Mouse (Mus musculus) liver, embryonic 11.5 days (tissue): ENCODE measurements at regions not wholly inside any gene's neighbourhood (a gene's known extent, or its start where the extent isn't known, plus 50 kb on each side); places are given as distances from the start of the nearest gene placed in this dataset.

ENCODE experiments used
- ATAC-seq: fragments of 200-750 bp; cut with Nextera tagmentation; replicated peaks from 2 replicates; pipeline ENCODE4 v1.8.0; 2017; ENCODE audit warnings: moderate number of reproducible peaks, mild to moderate bottlenecking, moderate TSS enrichment, moderate library complexity; ENCODE audit not compliant: low FRiP score
- DNase-seq: peaks from one replicate; pipeline ENCODE4 v3.0.0-alpha.2; 2017; ENCODE audit warnings: low spot score
- H3K27ac ChIP-seq: fragments of 300-500 bp; sonication (generic); 2 replicates; pipeline ENCODE4 v1.5.1; 2014; ENCODE audit warnings: mild to moderate bottlenecking, low read depth, low read length, control low read depth
- H3K27me3 ChIP-seq: fragments of 300-500 bp; sonication (generic); replicated peaks from 2 replicates; pipeline ENCODE4 v1.6.1; 2014; ENCODE audit warnings: low read length, mixed read lengths; ENCODE audit not compliant: control insufficient read depth, insufficient read depth
- H3K36me3 ChIP-seq: fragments of 300-500 bp; sonication (generic); 2 replicates; pipeline ENCODE4 v1.6.1; 2014; ENCODE audit warnings: mild to moderate bottlenecking, low read length, moderate library complexity, mixed read lengths; ENCODE audit not compliant: control insufficient read depth, insufficient read depth
- H3K4me1 ChIP-seq: fragments of 300-500 bp; sonication (generic); replicated peaks from 2 replicates; pipeline ENCODE4 v1.6.1; 2014; ENCODE audit warnings: low read length, mixed read lengths; ENCODE audit not compliant: control insufficient read depth, insufficient read depth
- H3K4me2 ChIP-seq: fragments of 300-500 bp; sonication (generic); 2 replicates; pipeline ENCODE4 v1.6.1; 2014; ENCODE audit warnings: mild to moderate bottlenecking, control low read depth, moderate library complexity
- H3K4me3 ChIP-seq: fragments of 300-500 bp; sonication (generic); 2 replicates; pipeline ENCODE4 v1.5.1; 2014; ENCODE audit warnings: low read depth, low read length, control low read depth
- H3K9ac ChIP-seq: fragments of 300-500 bp; sonication (generic); 2 replicates; pipeline ENCODE4 v1.6.1; 2014; ENCODE audit warnings: low read depth, low read length, control low read depth
- H3K9me3 ChIP-seq: fragments of 300-500 bp; sonication (generic); 2 replicates; pipeline ENCODE4 v1.6.1; 2016; ENCODE audit warnings: low read length, inconsistent platforms, mixed read lengths; ENCODE audit not compliant: control insufficient read depth
- WGBS: fragments of 180-500 bp; shearing (Covaris S2); extraction: QIAGEN DNeasy Blood & Tissue Kit; methylation state at CpG from one replicate; pipeline ENCODE4 v1.1.7; 2014; 5-methylcytosine and 5-hydroxymethylcytosine counted together

DNA sequence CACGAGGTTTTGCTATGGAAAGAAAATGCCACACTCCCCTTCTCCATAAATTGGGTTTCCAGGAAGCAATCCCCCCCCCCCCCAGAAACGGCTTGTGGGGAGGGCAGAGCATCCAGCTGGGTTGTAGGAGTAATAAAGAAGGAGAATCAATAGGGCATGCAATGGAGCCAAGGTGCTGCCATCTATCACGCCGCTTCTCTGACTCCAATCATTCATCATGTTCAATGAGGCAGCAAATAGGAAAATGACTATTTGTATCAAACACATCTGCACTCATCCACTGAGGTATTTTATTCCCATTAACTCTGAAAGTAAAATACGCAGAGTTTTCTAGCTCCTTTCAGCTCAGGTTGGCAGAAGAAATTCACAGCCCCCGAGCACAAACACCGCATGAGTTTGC, 103.5 kb upstream of the Tbca start:
- DNase-seq (no peak), ATAC-seq (no peak)
- no peak overlapping the region for H3K27ac ChIP-seq
- no peaks in the 10 kb centered on the region for H3K36me3 ChIP-seq
- H3K4me2 ChIP-seq = no peak overlapping the region
- H3K9ac ChIP-seq = no peak overlapping the region
- no peak overlapping the region for H3K4me3 ChIP-seq
- WGBS = 74% methylated on average over 7 of the region's 7 CpGs
- H3K27me3 ChIP-seq = 0 out of 2 replicates have a peak, but pooled peaks cover 7% of the 10 kb centered on the region
- H3K9me3 ChIP-seq = no peaks in the 10 kb centered on the region
- H3K4me1 ChIP-seq = no peaks in the 10 kb centered on the region

DNA sequence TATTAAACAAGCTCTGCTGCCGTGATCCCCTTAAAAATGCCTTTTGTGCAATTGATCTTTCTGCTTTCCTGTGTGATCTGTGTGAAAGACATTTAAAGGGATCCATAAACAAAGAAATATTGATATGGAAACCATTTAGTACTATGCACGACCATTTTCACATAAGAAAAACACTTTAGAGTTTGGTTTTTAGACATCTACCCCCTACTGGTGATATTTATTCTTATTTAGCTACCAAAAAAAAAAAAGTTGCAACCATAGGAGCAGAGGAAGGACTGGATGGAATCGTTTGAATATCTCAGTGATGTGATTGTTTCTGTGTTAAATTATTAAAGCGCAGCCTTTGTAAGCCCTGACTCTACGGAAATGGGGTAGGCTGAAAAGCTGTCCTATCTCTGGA, 101.4 kb upstream of the Tbca start:
- 76% methylated on average over 5 of the region's 5 CpGs for WGBS
- DNase-seq (no peak), ATAC-seq (no peak)
- no peaks in the 10 kb centered on the region for H3K36me3 ChIP-seq
- H3K4me2 ChIP-seq = no peak overlapping the region
- H3K27ac ChIP-seq = no peak overlapping the region
- H3K4me3 ChIP-seq = no peak overlapping the region
- H3K27me3 ChIP-seq = 0 out of 2 replicates have a peak, but pooled peaks cover 4% of the 10 kb centered on the region
- no peak overlapping the region for H3K9ac ChIP-seq
- no peaks in the 10 kb centered on the region for H3K9me3 ChIP-seq
- H3K4me1 ChIP-seq = no peaks in the 10 kb centered on the region

DNA sequence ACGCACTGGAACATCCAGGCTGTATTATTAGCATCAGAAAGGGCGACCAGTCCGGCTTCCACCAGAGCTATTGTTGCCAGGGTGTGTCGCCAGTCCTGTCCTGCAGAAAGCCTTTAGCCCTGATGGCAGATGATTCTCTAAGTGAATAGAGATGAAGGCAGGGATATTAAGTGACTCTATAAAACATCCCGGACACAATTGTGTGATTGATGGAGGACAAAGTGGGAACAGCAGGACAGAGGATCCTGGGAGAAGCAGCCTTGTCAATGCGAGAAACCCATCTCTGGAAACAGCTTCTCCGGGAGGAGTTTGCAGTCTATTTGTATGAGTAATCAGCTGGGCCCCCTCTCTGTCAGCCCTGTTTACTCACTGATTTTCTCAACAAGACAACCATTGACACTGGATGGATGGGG, 82.1 kb upstream of the Tbca start:
- Histone ChIP-seq H3K27me3 (peaks cover 94% of the 10 kb centered on the region), H3K4me1 (peaks cover 4% of the 10 kb centered on the region), H3K9ac (no peak overlapping the region), H3K4me3 (no peak overlapping the region), H3K36me3 (no peaks in the 10 kb centered on the region), H3K9me3 (no peaks in the 10 kb centered on the region), H3K27ac (no peak overlapping the region), H3K4me2 (no peak overlapping the region)
- no peak for ATAC-seq
- no peak for DNase-seq
- 6% methylated on average over 7 of the region's 7 CpGs for WGBS

DNA sequence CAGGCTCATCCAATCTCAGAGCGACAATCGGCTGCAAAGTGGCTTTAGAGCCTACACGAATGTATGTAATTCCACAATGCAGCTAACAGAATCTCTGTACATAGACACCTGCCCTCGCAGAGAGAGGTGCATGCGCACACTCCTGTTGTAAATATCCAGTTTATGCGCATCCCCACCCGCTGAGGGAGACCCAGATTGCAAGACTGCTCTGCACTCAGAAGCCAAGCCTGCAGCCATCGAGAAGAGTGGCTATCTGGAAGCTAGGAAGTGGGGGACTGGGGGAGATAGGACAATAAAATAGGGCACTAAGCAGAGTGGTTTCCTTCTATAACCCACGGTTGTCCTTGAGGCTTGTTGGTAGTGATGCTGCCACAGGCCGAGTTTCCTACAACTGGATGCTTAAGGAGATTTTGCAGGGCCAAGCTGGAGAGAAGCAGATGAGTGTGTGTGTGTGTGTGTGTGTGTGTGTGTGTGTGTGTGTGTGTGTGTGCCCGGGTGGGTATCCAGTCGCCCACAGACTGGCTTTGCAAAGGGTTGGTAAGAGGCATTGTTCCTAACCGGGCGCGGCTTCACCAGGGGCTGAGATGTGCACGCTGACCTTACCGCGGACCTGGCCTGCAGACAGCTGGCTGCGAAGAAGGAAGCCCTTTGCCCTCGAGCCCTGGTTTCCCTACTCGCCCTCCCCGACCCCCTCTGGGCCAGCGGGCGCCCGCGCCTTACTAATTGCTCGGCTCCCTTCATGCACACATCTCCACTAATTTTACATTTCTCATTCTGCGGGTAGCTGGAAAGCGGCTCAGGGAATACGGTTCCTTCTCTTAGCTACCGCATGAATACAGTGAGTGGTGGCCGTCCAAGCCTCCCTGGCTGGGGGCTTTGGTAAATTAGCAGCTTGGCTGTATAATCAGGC, 81.1 kb upstream of the Tbca start:
- peak; percentile 39 for DNase-seq
- no peak for ATAC-seq
- H3K4me2 ChIP-seq = no peak overlapping the region
- H3K9me3 ChIP-seq = no peaks in the 10 kb centered on the region
- H3K36me3 ChIP-seq = no peaks in the 10 kb centered on the region
- H3K4me1 ChIP-seq = peaks cover 4% of the 10 kb centered on the region
- no peak overlapping the region for H3K4me3 ChIP-seq
- no peak overlapping the region for H3K27ac ChIP-seq
- H3K27me3 ChIP-seq = peaks cover 92% of the 10 kb centered on the region
- 6% methylated on average over 32 of the region's 32 CpGs for WGBS
- H3K9ac ChIP-seq = no peak overlapping the region

DNA sequence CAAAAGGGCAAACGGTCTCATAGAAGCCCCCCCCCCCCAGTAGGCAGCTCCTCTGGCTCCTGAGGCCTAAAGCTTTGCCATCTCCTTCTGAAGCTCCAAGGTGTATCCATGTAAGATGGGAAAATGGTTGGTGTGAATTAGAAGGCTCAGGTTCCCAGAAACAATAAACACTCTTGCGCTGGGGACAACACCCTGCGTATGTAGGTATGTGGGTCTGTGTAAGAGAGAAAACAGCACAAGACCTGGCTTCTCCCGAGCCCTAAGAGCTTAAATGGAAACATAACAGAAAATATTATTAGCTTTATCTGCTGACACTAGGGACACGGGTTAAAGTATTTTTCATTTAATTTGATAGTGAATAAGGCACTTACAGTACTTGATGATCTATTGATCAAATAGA, 79.9 kb upstream of the Tbca start:
- no peak for DNase-seq
- Histone ChIP-seq H3K4me3 (no peak overlapping the region), H3K27ac (no peak overlapping the region), H3K9ac (no peak overlapping the region), H3K9me3 (no peaks in the 10 kb centered on the region), H3K4me1 (peaks cover 4% of the 10 kb centered on the region), H3K27me3 (peaks cover 89% of the 10 kb centered on the region), H3K36me3 (no peaks in the 10 kb centered on the region), H3K4me2 (no peak overlapping the region)
- 32% methylated on average over 5 of the region's 5 CpGs for WGBS
- no peak for ATAC-seq

DNA sequence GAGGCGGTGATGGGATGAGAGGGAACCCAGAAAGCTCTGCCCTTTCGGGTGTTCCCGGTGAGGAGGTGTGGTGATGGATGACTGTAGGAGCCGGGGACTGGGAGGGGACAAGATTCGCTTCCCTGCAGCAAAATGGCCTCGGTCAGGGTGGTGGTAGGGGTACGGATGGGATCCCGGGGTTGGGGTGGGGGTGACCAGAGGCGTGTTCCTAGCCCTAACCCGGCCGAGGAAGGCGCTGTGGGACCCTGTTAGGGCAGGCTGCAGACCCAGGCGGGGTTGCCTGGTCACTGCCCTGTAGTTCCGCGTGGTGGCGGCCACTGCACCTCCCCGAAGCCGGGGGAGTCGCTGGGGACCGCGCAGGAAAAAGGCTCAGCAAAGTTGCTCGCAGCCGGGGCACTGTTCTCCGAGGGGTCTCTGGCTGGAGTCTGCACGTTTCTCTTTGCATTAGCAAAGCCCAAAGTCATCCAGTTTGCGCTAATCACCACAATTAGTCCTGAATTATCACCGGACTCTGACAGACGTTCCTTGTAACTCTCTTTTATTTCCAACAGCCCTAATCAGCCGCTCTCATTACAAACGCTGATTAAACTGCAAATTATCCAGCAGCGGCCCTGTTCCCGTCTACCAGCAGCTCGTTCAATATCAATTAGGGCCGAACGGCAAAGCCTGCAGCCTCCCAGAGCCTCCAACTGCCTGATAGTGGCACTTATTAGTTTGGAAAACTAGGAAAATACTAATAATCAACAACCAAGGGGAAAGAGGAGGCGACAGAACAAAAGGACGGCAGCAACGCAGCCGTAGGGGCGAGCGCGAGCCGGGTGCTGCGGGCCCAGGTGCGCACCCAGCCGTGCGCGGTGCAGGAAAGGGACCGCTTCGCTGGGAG, 78.8 kb upstream of the Tbca start:
- peaks cover 84% of the 10 kb centered on the region for H3K27me3 ChIP-seq
- H3K4me1 ChIP-seq = peaks cover 4% of the 10 kb centered on the region
- no peaks in the 10 kb centered on the region for H3K36me3 ChIP-seq
- no peak overlapping the region for H3K9ac ChIP-seq
- WGBS = 1% methylated on average over 50 of the region's 50 CpGs
- peak overlapping the region; percentile 32 for H3K4me3 ChIP-seq
- DNase-seq (peak; percentile 58), ATAC-seq (no peak; the same call in 1 of the 2 replicates)
- H3K9me3 ChIP-seq = no peaks in the 10 kb centered on the region
- peak overlapping the region; percentile 60 for H3K4me2 ChIP-seq
- H3K27ac ChIP-seq = no peak overlapping the region

DNA sequence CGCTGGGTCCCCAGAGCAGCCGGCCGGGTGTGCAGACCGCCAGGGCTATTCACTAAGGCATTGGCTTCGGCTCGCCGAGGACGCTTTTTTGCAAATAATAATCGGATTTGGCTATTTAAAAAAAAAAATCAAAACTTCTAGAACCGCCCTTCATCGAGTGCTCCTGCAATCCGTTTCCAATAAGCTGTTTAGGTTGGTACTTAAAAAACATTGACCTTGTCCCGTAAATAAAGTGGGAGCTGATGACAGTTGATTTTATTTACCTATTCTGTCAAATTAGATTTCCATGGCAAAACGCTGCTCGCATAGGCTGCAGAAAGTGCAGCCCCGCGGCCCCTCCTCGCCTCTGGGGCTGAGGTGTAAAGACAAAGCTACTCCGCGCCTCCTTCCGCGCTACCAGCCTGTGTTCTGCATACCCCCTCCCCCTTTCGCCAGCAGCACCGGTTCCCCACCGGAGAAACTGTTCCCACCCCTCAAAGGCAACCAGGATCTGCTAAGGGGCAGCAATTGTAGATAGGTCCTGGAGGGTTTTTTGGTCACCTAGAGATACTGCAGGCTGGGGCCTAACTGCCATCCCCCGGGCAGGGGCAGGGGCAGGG, 78.0 kb upstream of the Tbca start:
- H3K9me3 ChIP-seq = no peaks in the 10 kb centered on the region
- ATAC-seq (no peak), DNase-seq (no peak)
- H3K27ac ChIP-seq = no peak overlapping the region
- H3K36me3 ChIP-seq = no peaks in the 10 kb centered on the region
- peaks cover 4% of the 10 kb centered on the region for H3K4me1 ChIP-seq
- 1% methylated on average over 26 of the region's 26 CpGs for WGBS
- H3K27me3 ChIP-seq = peaks cover 77% of the 10 kb centered on the region
- H3K9ac ChIP-seq = no peak overlapping the region
- H3K4me3 ChIP-seq = peak overlapping the region; percentile 32
- H3K4me2 ChIP-seq = peak overlapping the region; percentile 60

DNA sequence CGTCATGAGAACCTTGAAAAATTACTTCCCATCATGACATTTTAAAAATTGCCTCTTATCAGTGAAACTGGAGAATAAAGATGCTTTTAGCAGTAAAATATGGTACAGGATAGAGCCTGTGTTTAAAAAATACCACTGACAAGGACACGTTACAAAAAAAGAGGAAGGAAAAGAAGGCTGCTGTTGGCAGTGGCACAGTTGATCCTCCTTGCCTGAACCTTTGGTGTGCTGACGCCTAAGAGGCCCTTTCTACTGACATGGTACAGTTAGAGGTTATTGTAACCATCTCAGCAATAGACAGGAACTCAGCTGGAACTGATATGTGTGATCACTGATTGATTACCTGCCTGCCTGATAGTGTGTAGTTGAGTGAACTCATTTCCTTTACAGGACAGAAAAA, 75.3 kb upstream of the Tbca start:
- Histone ChIP-seq H3K4me2 (no peak overlapping the region), H3K27ac (no peak overlapping the region), H3K4me1 (peaks cover 4% of the 10 kb centered on the region), H3K27me3 (peaks cover 52% of the 10 kb centered on the region), H3K9me3 (no peaks in the 10 kb centered on the region), H3K9ac (no peak overlapping the region), H3K4me3 (no peak overlapping the region), H3K36me3 (no peaks in the 10 kb centered on the region)
- no peak for DNase-seq
- ATAC-seq = no peak
- 39% methylated on average over 3 of the region's 3 CpGs for WGBS
